Mouse (Mus musculus) kidney, adult 2 months (tissue): Measurements from ENCODE around the gene Defb13.
"Not testable (repeated sequence)": the region's sequence is repeated elsewhere in the genome, so short reads cannot be mapped to it uniquely, and the experiment has no call there.

ENCODE experiments used
- CTCF ChIP-seq: fragments of 200-500 bp; conservative IDR thresholded peaks from 2 replicates; pipeline ENCODE4 v1.5.1; 2011; ENCODE audit warnings: low read depth, mild to moderate bottlenecking, control low read depth, low read length, moderate library complexity, mixed read lengths; ENCODE audit not compliant: insufficient read depth, insufficient read length
- POLR2A ChIP-seq: fragments of 200-500 bp; IDR thresholded peaks from one replicate; pipeline ENCODE4 v1.6.1; 2011; ENCODE audit warnings: low read depth, low read length, control low read depth

- TF ChIP-seq CTCF, POLR2A: not testable (repeated sequence)
These were observed 40.3 kb upstream of the Defb13 start, which contains the start of gene Defb11 for GRCm38 (mm10) chr8:21906290-21906689.
